Mouse (Mus musculus) olfactory bulb, adult 2 months (tissue): ENCODE measurements around the gene Bcat2. TPM values are rescaled to one million over a fixed set of nuclear protein-coding genes. Genes with fewer than 3 reads are reported as not detected.
A peak's percentile ranks its signal among the peaks of the same experiment; 100 is the strongest.
"Not testable (repeated sequence)": the region's sequence is repeated elsewhere in the genome, so short reads cannot be mapped to it uniquely, and the experiment has no call there.

ENCODE experiments used
- H3K27ac ChIP-seq: fragments of 200-500 bp; 2 replicates; pipeline ENCODE4 v1.5.1; 2012; ENCODE audit warnings: low read depth, low read length; ENCODE audit not compliant: insufficient read depth
- H3K4me1 ChIP-seq: fragments of 200-500 bp; 2 replicates; pipeline ENCODE4 v1.6.1; 2012; ENCODE audit warnings: low read length; ENCODE audit not compliant: control insufficient read depth, insufficient read depth
- H3K4me3 ChIP-seq: fragments of 200-500 bp; 2 replicates; pipeline ENCODE4 v1.5.1; 2012; ENCODE audit warnings: mild to moderate bottlenecking, low read depth, low read length, moderate library complexity; ENCODE audit not compliant: insufficient read depth
- CTCF ChIP-seq: fragments of 200-500 bp; IDR thresholded peaks from 2 replicates; pipeline ENCODE4 v1.5.1; 2012; ENCODE audit warnings: low read depth, mild to moderate bottlenecking, low read length, moderate library complexity; ENCODE audit not compliant: insufficient read depth
- POLR2A ChIP-seq: fragments of 200-500 bp; IDR thresholded peaks from 2 replicates; pipeline ENCODE4 v1.6.1; 2012; ENCODE audit warnings: mild to moderate bottlenecking, low read depth, low read length, moderate library complexity; ENCODE audit not compliant: insufficient read depth
- WGBS: fragments of 180-500 bp; shearing (Covaris S2); methylation state at CpG from one replicate; pipeline ENCODE4 v1.1.7; 2018; 5-methylcytosine and 5-hydroxymethylcytosine counted together
- polyA plus RNA-seq: library from polyadenylated mRNA; stranded (reverse); fragments of >200 nt; gene quantifications from 2 replicates; pipeline ENCODE4 v1.2.4, GENCODE M21; 2012; ENCODE audit warnings: low replicate concordance; ENCODE audit not compliant: missing spikeins, insufficient read depth, insufficient read length

Bcat2 gene
- polyA plus RNA-seq, 1 experiment, result not detected

DNA sequence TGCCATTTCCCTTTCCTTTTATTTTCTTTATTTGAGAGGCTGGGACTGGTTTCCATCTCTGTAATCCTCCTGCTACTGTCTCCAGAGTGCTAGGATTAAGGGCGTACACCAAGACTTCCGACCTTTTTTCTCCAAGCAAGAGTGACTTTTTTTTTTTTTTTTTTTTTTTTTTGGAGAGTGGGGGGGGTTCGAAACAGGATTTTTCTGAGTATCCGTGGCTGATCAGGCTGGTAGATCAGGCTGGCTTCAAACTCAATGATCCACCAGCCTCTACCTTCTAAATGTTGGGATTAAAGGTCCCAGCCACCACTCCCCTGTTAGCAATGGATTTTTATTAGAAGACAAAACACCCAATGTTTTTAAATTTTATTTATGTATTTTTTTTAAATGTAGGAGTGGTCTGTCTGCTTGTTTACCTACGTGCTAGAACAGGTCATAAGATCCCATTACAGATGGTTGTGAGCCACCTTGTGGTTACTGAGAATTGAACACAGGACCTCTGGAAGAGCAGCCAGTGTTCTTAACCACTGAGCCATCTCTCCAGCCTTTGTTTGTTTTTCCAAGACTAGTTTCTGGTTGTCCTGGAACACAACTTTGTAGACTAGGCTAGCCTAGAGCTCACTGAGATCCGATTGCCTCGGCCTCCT is 43.4 kb upstream of the Bcat2 start:
- Histone ChIP-seq H3K4me3 (peak overlapping the region; percentile 87), H3K4me1 (peaks cover 28% of the 10 kb centered on the region), H3K27ac (peak overlapping the region; percentile 90)
- 26% methylated on average over 7 of the region's 7 CpGs for WGBS
- TF ChIP-seq CTCF (no peak), POLR2A (no peak)

DNA sequence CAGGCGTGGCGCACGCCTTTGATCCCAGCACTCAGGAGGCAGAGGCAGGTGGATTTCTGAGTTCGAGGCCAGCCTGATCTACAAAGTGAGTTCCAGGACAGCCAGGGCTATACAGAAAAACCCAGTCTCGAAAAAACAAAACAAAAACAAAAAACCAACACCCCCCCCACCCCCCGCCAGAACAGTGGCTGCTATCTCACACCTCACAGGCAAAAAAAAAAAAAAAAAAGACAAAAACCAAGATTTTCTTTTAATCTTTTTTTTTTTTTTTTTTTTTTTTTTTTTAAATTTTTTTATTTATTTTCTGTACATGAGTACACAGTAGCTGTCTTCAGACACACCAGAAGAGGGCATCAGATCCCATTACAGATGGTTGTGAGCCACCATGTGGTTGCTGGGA is 42.8 kb upstream of the Bcat2 start:
- peaks cover 28% of the 10 kb centered on the region for H3K4me1 ChIP-seq
- H3K4me3 ChIP-seq, H3K27ac ChIP-seq: not testable (repeated sequence)
- 93% methylated on average over 6 of the region's 6 CpGs for WGBS

DNA sequence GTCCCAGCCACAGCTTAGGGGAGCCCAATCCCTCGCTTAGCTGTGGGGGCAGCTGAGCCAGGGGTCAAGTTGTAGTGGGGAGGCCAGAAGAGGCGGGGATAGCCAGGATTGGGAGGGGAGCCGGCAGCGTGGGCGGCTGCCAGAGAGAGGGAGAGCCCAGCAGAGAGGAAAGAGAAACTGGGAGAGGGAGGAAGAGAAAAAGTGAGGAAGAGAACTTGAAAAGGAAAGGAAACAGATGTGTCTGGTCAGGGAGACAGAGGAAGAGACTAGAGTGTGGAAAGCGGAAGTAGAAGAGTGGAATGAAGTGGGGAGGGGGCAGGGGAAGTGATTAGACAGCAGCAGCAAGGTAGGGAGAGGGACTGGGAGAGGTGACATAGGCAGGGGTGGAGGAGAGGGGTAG is 40.5 kb upstream of the Bcat2 start:
- H3K4me1 ChIP-seq, result peaks cover 14% of the 10 kb centered on the region
- WGBS, result 14% methylated on average over 6 of the region's 6 CpGs
- no peak for TF ChIP-seq POLR2A
- TF ChIP-seq CTCF, result no peak
- H3K27ac ChIP-seq, result no peak overlapping the region
- H3K4me3 ChIP-seq, result no peak overlapping the region

DNA sequence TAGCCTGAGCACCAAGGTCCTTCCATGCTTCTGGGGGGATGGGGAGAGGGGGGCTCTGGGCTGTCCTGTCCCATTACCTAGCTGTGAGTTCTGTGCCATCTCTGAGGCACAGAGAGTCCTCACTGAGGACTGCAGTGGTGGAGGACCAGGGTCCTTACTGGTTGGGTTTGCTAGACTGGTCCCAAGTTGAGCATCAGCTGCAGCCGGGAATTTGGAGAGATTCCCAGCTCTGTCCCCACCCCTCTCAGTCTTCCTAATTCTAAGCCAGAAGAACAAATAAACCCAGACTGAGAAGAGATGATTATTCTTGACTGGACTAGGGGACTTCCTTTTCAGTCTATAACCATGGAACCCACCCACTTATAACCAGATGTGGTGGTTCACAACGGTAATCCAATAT is 39.3 kb upstream of the Bcat2 start:
- TF ChIP-seq CTCF (no peak), POLR2A (no peak)
- H3K27ac ChIP-seq, result no peak overlapping the region
- WGBS, result 32% methylated on average over 2 of the region's 2 CpGs
- H3K4me1 ChIP-seq, result peaks cover 5% of the 10 kb centered on the region; the same call in 1 of the 2 replicates
- no peak overlapping the region for H3K4me3 ChIP-seq

DNA sequence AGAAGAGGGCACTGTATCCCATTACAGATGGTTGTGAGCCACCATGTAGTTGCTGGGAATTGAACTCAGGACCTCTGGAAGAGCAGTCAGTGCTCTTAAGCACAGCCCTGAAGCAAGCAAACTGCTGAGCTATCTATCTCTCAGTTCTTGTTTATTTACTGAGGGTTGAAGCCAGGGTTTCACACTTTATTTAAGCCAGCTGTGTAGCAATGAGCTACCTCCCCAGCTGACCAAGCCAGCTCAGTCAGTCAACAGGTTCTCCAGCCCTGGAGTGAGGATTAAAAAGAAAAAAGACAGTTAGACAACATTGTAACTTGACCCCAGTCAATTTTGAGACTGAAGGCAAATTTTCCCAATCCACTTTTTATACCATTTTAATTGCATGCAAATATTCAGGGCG is 34.3 kb upstream of the Bcat2 start:
- no peak overlapping the region for H3K27ac ChIP-seq
- 59% methylated on average over 1 of the region's 1 CpGs for WGBS
- peaks cover 8% of the 10 kb centered on the region; the same call in 1 of the 2 replicates for H3K4me1 ChIP-seq
- no peak overlapping the region for H3K4me3 ChIP-seq
- TF ChIP-seq CTCF, result no peak

DNA sequence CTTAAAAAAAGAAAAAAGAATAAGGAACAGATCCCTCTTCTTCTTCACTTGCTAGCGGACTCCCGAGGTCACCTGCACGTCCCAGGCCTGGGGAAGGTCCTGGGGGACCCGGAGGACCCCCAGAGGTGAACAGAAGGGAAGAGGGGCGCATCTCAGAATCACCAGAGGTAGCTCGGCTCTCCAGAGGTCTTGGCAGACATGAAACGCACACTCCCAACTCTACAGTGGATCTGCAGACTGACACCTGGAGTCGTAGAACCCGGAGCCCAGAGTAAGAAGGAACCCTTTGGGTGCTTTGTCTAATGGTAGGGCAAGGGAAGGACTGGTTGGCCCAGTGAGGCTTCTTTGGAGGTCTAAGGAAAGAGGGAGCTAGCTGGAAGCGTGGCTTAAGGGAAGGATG is 32.4 kb upstream of the Bcat2 start:
- Histone ChIP-seq H3K27ac (no peak overlapping the region), H3K4me1 (peaks cover 8% of the 10 kb centered on the region; the same call in 1 of the 2 replicates), H3K4me3 (peak overlapping the region; percentile 69)
- 88% methylated on average over 10 of the region's 10 CpGs for WGBS
- TF ChIP-seq POLR2A (no peak), CTCF (no peak)

DNA sequence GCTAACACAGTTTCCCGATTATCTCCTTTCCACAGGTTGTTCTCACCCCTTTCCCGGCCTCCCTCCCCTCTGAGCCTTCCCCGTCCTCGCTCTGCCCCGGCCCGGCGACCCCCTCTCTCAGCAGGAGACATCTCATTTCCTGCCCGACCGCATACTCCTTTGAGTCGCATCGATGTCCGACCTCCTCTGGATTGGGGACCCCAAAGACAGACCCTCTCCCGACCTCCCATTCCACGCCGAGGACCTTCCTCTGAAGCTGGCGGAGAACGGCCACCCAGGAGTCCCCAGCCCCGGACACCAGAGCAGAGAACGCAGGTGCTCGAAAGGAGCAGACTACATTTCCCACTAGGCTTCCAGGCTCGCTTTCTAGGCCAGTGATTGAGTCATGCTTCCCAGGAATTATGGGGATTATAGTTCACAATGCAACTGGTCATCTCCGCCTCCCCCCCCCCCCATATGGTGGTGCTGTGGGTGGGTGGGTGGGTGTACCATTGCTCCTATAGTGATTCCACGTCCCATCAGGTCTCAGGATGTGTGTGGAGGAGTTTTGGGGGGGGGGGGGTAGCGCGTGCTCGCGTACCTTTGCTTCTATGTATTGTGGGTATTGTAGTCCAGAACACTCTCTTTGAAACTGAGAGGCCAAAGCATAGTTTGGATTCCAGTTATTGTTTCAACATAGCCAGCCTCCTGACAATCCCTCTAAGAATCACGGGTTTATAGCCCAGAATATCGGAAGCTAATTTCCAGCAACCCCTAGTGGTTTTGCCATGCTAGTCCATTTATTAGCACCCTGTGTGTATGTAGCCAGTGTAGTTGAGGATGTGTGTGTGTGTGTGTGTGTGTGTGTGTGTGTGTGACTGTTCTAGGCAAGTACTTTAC is 31.6 kb upstream of the Bcat2 start:
- 4% methylated on average over 29 of the region's 29 CpGs for WGBS
- TF ChIP-seq CTCF (no peak), POLR2A (no peak)
- H3K4me3 ChIP-seq, result peak overlapping the region; percentile 69
- peak overlapping the region; percentile 19; the same call in 1 of the 2 replicates for H3K27ac ChIP-seq
- peaks cover 8% of the 10 kb centered on the region; the same call in 1 of the 2 replicates for H3K4me1 ChIP-seq

DNA sequence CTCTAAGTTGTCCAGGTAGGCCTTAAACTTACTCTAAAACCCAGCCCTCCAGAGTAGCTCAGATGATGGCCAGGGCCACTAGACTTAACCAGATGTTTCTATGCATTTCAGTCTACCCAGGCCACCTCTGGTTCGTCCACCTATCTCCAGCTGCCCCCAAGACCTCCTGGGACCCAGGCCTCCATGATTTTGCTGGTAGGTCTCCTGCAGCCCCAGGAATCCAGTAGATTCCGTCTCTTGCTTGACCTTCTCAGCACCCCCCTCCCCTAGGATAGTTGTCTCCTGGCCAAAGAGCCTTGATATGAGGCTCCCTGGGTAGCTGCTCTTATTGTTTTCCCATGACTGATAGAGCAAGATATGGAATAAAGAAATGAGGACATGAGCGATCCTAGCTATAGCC is 30.9 kb upstream of the Bcat2 start:
- peaks cover 8% of the 10 kb centered on the region; the same call in 1 of the 2 replicates for H3K4me1 ChIP-seq
- 86% methylated on average over 3 of the region's 3 CpGs for WGBS
- TF ChIP-seq CTCF (no peak), POLR2A (no peak)
- no peak overlapping the region for H3K4me3 ChIP-seq
- H3K27ac ChIP-seq, result no peak overlapping the region

DNA sequence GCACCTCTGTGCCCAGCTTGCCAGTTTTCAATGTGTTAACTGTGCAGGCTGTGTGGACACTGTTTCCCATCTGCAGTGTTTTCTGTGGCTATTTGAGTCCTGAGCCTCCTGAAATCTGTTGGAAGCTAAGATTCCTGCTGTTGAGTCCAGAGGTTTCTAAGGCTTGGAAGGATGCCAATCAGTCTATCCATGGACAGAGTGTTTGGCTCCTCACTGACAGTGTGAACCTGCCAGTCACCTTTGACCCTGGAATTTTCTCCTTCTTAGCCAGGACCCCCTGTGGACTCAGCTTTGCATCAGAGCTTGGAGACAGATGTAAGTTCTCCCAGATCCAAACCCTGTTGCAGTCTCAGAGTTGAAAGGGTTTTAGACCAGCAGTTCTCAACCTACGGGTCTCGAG is 29.7 kb upstream of the Bcat2 start:
- TF ChIP-seq CTCF, result no peak
- no peak for TF ChIP-seq POLR2A
- peaks cover 8% of the 10 kb centered on the region; the same call in 1 of the 2 replicates for H3K4me1 ChIP-seq
- no peak overlapping the region for H3K27ac ChIP-seq
- no peak overlapping the region for H3K4me3 ChIP-seq
- 73% methylated on average over 2 of the region's 2 CpGs for WGBS

DNA sequence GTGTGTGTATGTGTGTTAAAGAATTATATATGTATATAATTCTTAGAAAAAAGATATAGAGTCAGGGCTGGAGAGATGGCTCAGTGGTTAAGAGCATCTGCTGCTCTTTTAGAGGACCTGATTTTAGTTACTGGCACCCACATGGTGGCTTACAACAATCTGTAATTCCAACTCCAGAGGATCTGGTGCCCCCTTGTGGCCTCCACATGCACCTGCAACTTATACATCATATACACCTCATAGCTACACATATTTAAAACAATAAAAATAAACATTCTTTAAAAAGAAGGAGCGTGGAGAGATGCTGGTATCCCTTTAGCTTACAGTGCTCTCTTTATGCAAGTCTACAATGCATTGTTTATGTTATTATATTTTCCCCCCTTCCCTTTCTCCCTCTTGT is 25.4 kb upstream of the Bcat2 start:
- no peak for TF ChIP-seq CTCF
- TF ChIP-seq POLR2A, result no peak
- WGBS, result 95% methylated on average over 1 of the region's 1 CpGs
- no peak overlapping the region for H3K27ac ChIP-seq
- no peak overlapping the region for H3K4me3 ChIP-seq
- no peaks in the 10 kb centered on the region for H3K4me1 ChIP-seq
